Mouse (Mus musculus) megakaryocyte, embryonic 14.5 days (primary cell): Measurements from ENCODE around the gene Mrm2.

Source experiments
- FLI1 ChIP-seq: IDR thresholded peaks from 2 replicates; pipeline ENCODE4 v1.6.1; 2012; ENCODE audit warnings: low read length, inconsistent platforms, mixed read lengths
- GATA1 ChIP-seq: IDR thresholded peaks from 3 replicates; pipeline ENCODE4 v1.6.1; 2012; ENCODE audit warnings: mixed read lengths, low read length, inconsistent platforms, borderline replicate concordance

DNA sequence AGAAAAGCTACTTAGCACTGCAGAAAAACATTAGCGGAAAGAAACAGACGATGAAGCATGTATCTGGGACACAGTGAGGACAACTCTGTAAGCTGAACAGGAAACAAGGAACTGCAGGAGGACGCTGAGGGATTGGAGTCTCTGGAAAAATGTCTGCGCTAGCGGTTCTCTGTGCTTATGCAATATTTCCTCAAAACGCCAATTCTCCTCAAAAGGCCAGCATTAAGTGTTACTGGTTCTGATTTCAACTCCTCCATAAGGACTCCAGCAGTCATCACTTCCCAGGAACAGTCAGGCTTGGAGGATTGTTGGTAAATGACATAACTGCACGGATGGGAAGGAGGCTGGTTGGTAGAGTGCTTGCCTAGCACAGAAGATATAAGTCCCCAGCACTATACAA lies 49.5 kb upstream of the Mrm2 start:
- TF ChIP-seq GATA1 (no peak), FLI1 (no peak)
